14 mouse cellular contexts compared by ENCODE assay signal in the genomic region with DNA sequence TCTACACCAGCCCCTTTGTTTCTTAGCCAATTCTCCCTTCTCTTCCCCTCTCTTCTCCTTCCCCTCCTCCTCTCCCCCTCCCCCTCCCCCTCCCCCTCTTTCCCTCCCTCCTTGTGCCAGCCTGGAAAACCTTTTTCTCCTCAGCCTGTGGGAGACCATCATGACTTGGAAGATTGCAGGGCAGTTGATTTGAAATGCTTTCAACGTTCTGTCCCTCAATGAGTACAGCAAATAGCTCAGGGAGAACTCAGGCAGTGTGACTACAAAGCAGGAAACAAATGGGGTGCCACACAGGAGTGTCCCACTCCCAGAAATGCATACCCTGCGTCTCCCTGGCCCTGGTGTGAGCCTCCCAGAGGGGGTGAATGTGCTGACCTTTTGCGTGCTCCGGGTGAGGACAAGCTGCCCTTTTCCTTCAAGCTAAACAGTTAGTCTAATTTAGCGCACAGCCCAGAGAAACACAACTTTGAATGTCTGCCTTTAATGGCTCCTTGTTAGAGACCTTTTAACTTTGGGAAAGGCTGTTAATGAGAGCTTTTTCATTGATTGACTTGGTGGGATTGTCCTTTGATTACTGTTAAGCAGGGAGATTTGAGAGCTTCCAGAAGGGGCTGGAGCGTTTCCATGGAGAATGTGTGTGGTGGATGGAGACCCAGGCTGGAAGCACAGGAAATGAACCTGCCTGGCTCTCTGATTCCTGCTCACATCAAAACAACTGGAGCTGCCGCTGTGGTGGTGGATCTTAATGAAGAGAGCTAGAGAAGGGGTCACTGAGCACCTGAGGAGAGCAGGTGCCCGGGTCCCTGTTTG. TPM values are rescaled to one million over a fixed set of nuclear protein-coding genes. Genes with fewer than 3 reads are reported as not detected.
DNase-seq lines count a peak whose midpoint lies in the region; ATAC-seq lines count a peak whose summit lies in the region.
"Had no signal": no experiment of that assay in that cellular context is flagged by ENCODE, and none has a peak within 500 bp of the region (broad histone marks: within the 10 kb centered on the region; RNA-seq: fewer than 3 reads in every experiment).

No protein-coding gene starts in this region.

- H3K27me3 ChIP-seq in forebrain, embryonic 14.5 days (replicated peaks; ENCODE audit: control insufficient read depth, insufficient read depth, low read length) = 0 out of 2 replicates have a peak, but pooled peaks cover 4% of the 10 kb centered on the region
- H3K27me3 ChIP-seq in limb, embryonic 11.5 days (ENCODE audit: control insufficient read depth, insufficient read depth, low read length) = no peaks in the 10 kb centered on the region
- no peaks in the 10 kb centered on the region for H3K27me3 ChIP-seq in neural tube, embryonic 14.5 days (ENCODE audit: control insufficient read depth, insufficient read depth, low read length)
- H3K27me3 ChIP-seq: CH12.LX; liver, embryonic 12.5 days had no signal

- peaks cover 12% of the 10 kb centered on the region for H3K4me1 ChIP-seq in forebrain, embryonic 14.5 days (ENCODE audit: control insufficient read depth, insufficient read depth, low read length)
- peaks cover 10% of the 10 kb centered on the region for H3K4me1 ChIP-seq in limb, embryonic 11.5 days (ENCODE audit: control insufficient read depth, insufficient read depth, low read length)
- H3K4me1 ChIP-seq in neural tube, embryonic 14.5 days (ENCODE audit: control insufficient read depth, insufficient read depth, low read length) = 0 out of 2 replicates have a peak, but pooled peaks cover 2% of the 10 kb centered on the region
- H3K4me1 ChIP-seq: liver, embryonic 12.5 days; megakaryocyte, embryonic 14.5 days had no signal

- no peak overlapping the region for H3K4me3 ChIP-seq in forebrain, embryonic 14.5 days (ENCODE audit: low read depth, low read length)
- no peak overlapping the region for H3K4me3 ChIP-seq in limb, embryonic 11.5 days (ENCODE audit: low read depth, low read length)
- no peak overlapping the region for H3K4me3 ChIP-seq in neural tube, embryonic 14.5 days (ENCODE audit: low read depth, low read length)
- H3K4me3 ChIP-seq: liver, embryonic 12.5 days; megakaryocyte, embryonic 14.5 days had no signal

- peak overlapping the region; percentile 14; the same call in 1 of the 2 replicates for H3K4me2 ChIP-seq in forebrain, embryonic 14.5 days (ENCODE audit: low read length)
- H3K4me2 ChIP-seq in limb, embryonic 11.5 days (ENCODE audit: low read depth, severe bottlenecking) = no peak overlapping the region; the same call in 1 of the 2 replicates
- H3K4me2 ChIP-seq in neural tube, embryonic 14.5 days (ENCODE audit: low read depth, low read length) = no peak overlapping the region
- H3K4me2 ChIP-seq: liver, embryonic 12.5 days had no signal

- H3K9me3 ChIP-seq in forebrain, embryonic 14.5 days (replicated peaks; ENCODE audit: control insufficient read depth, low read length) = no peaks in the 10 kb centered on the region
- H3K9me3 ChIP-seq in limb, embryonic 11.5 days (ENCODE audit: control insufficient read depth, low read length) = no peaks in the 10 kb centered on the region
- no peaks in the 10 kb centered on the region for H3K9me3 ChIP-seq in neural tube, embryonic 14.5 days (ENCODE audit: control insufficient read depth, low read length)
- H3K9me3 ChIP-seq: liver, embryonic 12.5 days; megakaryocyte, embryonic 14.5 days had no signal

- DNase-seq in retina, embryonic 14.5 days (ENCODE audit: low spot score) = peak; percentile 26
- DNase-seq in retina, postnatal 1 day = no peak
- peak; percentile 78 for DNase-seq in forebrain, embryonic 14.5 days (ENCODE audit: low spot score)
- DNase-seq in limb, embryonic 11.5 days (ENCODE audit: low spot score) = peak; percentile 68
- DNase-seq in kidney, adult 9 months = no peak
- DNase-seq in adrenal gland, postnatal 14 days = no peak
- no peak for DNase-seq in thymus, postnatal 10 days (ENCODE audit: low spot score in 2 of 2)
- DNase-seq: gastrocnemius, postnatal 10 days had no signal

- 2% methylated on average over 8 of the region's 8 CpGs for WGBS in forebrain, embryonic 14.5 days
- WGBS in limb, embryonic 11.5 days = 8% methylated on average over 8 of the region's 8 CpGs
- WGBS in neural tube, embryonic 14.5 days = 9% methylated on average over 8 of the region's 8 CpGs

- ATAC-seq in forebrain, embryonic 14.5 days = peak; percentile 77
- ATAC-seq in limb, embryonic 11.5 days (ENCODE audit: insufficient number of reproducible peaks, low FRiP score, low TSS enrichment, low read depth) = peak; percentile 65; the same call in 1 of the 2 replicates
- peak; percentile 75; the same call in 1 of the 2 replicates for ATAC-seq in neural tube, embryonic 14.5 days (ENCODE audit: low read depth)
- ATAC-seq: liver, embryonic 12.5 days had no signal

- no peak overlapping the region for H3K9ac ChIP-seq in forebrain, embryonic 14.5 days (ENCODE audit: low read length)
- no peak overlapping the region for H3K9ac ChIP-seq in limb, embryonic 11.5 days (ENCODE audit: low read length)
- no peak overlapping the region for H3K9ac ChIP-seq in neural tube, embryonic 14.5 days (replicated peaks; ENCODE audit: low read depth, low read length)
- H3K9ac ChIP-seq: liver, embryonic 12.5 days had no signal

- H3K36me3 ChIP-seq in forebrain, embryonic 14.5 days (ENCODE audit: control insufficient read depth, insufficient read depth, low read length) = no peaks in the 10 kb centered on the region
- no peaks in the 10 kb centered on the region for H3K36me3 ChIP-seq in limb, embryonic 11.5 days (ENCODE audit: control insufficient read depth, insufficient read depth, low read length)
- no peaks in the 10 kb centered on the region for H3K36me3 ChIP-seq in neural tube, embryonic 14.5 days (ENCODE audit: control insufficient read depth, insufficient read depth, low read length)
- H3K36me3 ChIP-seq: liver, embryonic 12.5 days had no signal

- H3K27ac ChIP-seq in forebrain, embryonic 14.5 days (ENCODE audit: low read depth, low read length) = peak overlapping the region; percentile 72
- H3K27ac ChIP-seq in limb, embryonic 11.5 days (replicated peaks; ENCODE audit: low read depth, low read length) = peak overlapping the region; percentile 48; the same call in 1 of the 2 replicates
- 0 out of 2 replicates have a peak overlapping the region, but pooled peaks have one; percentile 44 for H3K27ac ChIP-seq in neural tube, embryonic 14.5 days (ENCODE audit: low read depth, low read length)
- H3K27ac ChIP-seq: liver, embryonic 12.5 days had no signal

RNA-seq across cellular contexts. Expression of a gene that starts 9.3 kb away (rescaled TPM):
- polyA plus RNA-seq in forebrain, embryonic 14.5 days (2014; fragmentation: Nextera tagmentation; extraction: Ambion mirVana) = 0.06 TPM in 1 of 2 replicates, not detected in the other
- polyA plus RNA-seq in limb, embryonic 11.5 days (2014; fragmentation: Nextera tagmentation; extraction: Ambion mirVana) = not detected in 2 replicates
- polyA plus RNA-seq in neural tube, embryonic 14.5 days (2014; fragmentation: Nextera tagmentation; extraction: Ambion mirVana) = 0.14 TPM in 1 of 2 replicates, not detected in the other
- 0.15 TPM in 1 of 2 replicates, not detected in the other for total RNA-seq in adrenal gland, postnatal 14 days (2021)
- total RNA-seq: CH12.LX; gastrocnemius, postnatal 10 days; layer of hippocampus, postnatal 10 days had no signal
- polyA plus RNA-seq: heart, postnatal 0 days; liver, embryonic 12.5 days had no signal

RNA-seq across cellular contexts. Expression of a gene that starts 56.7 kb away (rescaled TPM):
- polyA plus RNA-seq in forebrain, embryonic 14.5 days (2014; fragmentation: Nextera tagmentation; extraction: Ambion mirVana) = 39.6 and 53.5 TPM in 2 replicates
- 78.3 and 84.1 TPM in 2 replicates for polyA plus RNA-seq in limb, embryonic 11.5 days (2014; fragmentation: Nextera tagmentation; extraction: Ambion mirVana)
- polyA plus RNA-seq in neural tube, embryonic 14.5 days (2014; fragmentation: Nextera tagmentation; extraction: Ambion mirVana) = 64.8 and 91.7 TPM in 2 replicates
- total RNA-seq in adrenal gland, postnatal 14 days (2021) = 72.2 and 78.0 TPM in 2 replicates

Comparison
In these comparisons a context has a peak if more than half of its experiments do, and no peak if none do; other contexts are left out.
1. DNase-seq: peak in retina, embryonic 14.5 days (single experiment), forebrain, embryonic 14.5 days (single experiment) and limb, embryonic 11.5 days (single experiment); none in retina, postnatal 1 day (single experiment), kidney, adult 9 months (single experiment), adrenal gland, postnatal 14 days (single experiment) and thymus, postnatal 10 days (0 of 2).
2. Peak in every context shown above with its lines, with median percentiles within 50 percentile points of each other: ATAC-seq and H3K27ac ChIP-seq.